Mouse (Mus musculus) thymus, adult 2 months (tissue): ENCODE data around the gene Uba1.
A peak's percentile ranks its signal among the peaks of the same experiment; 100 is the strongest.

ENCODE experiments used
- CTCF ChIP-seq: fragments of 200-500 bp; IDR thresholded peaks from 2 replicates; pipeline ENCODE4 v1.5.1; 2012; ENCODE audit warnings: mild to moderate bottlenecking, control low read depth, low read length, moderate library complexity, borderline replicate concordance; ENCODE audit not compliant: control insufficient read depth, poor library complexity, insufficient read depth; ENCODE audit errors: extremely low read depth
- POLR2A ChIP-seq: fragments of 200-500 bp; IDR thresholded peaks from 2 replicates; pipeline ENCODE4 v1.6.1; 2012; ENCODE audit warnings: mild to moderate bottlenecking, low read length, control low read depth, moderate library complexity; ENCODE audit not compliant: control insufficient read depth, poor library complexity, insufficient read depth; ENCODE audit errors: extremely low read depth

- TF ChIP-seq CTCF (0 out of 2 replicates have a peak, but pooled peaks have one; percentile 9), POLR2A (peak; percentile 53; the same call in 1 of the 2 replicates)
Observed at GRCm38 (mm10) chrX:20658026-20658652, at the start of gene Uba1.
